Mouse (Mus musculus): ENCODE data around the gene Fam183b.
"Not testable (repeated sequence)": the region's sequence is repeated elsewhere in the genome, so short reads cannot be mapped to it uniquely, and the experiment has no call there.

Fam183b gene

DNA sequence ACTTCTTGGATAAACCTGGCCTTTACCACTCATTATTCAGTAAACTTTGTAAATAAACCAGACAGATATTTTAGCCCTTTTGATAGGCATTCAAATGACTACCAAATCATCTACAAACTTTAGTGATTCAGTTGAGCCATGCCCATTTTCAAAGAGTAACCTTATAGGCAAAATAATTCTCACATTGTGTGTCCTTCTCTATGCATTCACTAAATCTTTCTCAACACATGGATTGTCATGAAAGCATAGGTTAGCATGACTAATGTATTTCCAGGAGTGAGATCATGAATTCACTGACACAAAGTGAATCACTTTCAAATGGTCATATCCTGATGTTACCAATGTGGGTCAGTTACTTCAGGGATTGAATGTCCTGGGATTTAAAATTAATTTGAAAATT, 28.9 kb downstream of the Fam183b start, which contains the start of gene Olfr315:
Gene Olfr315, plus strand, starts transcription at position 301 of the 400 bp plus-strand sequence.
- DNase-seq (ENCODE audit: low spot score), result no peak

DNA sequence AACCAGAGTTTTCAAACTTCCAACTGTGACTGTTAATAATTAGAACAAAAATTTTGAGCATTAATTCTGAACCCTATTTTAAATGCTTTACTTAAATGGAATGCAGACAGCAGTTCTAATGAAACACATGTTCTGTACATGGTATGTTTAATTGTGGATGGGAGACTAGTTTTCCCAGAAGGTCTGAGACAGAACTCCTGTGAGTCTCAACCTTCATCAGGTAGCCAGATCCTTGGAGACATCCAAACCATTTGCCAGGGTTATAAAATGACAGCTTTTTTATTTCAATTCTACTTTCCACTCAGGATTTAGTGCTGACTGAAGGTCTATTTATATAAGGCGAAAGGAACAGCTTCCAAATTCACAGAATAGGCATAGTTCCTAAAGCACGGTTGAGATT, 49.3 kb downstream of the Fam183b start, which contains the start of gene Olfr316:
Gene Olfr316, plus strand, starts transcription at position 301 of the 400 bp plus-strand sequence.
- DNase-seq (ENCODE audit: low spot score), result no peak

DNA sequence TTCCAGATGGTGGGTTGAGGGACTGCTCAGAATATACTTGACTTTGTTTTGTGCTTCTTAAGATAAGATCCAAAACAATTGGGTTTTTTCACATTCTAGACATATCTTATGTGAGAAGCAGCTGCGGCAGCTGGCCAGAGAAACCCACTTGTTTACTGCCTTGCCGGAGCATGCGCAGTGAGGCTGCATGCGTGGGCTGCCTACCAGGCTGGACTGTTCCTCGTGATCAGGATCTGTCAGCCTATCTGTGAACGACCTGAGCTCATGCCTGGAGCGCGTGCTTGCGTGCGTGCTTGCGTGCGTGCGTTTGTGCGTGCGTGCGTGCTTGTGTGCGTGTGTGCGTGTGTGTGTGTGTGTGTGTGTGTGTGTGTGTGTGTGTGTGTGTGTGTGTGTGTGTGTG, 50.7 kb downstream of the Fam183b start:
- not testable (repeated sequence) for DNase-seq (ENCODE audit: low spot score)
